Mouse (Mus musculus): Measurements from ENCODE around the gene Sh3gl2.

Gene Sh3gl2

DNA sequence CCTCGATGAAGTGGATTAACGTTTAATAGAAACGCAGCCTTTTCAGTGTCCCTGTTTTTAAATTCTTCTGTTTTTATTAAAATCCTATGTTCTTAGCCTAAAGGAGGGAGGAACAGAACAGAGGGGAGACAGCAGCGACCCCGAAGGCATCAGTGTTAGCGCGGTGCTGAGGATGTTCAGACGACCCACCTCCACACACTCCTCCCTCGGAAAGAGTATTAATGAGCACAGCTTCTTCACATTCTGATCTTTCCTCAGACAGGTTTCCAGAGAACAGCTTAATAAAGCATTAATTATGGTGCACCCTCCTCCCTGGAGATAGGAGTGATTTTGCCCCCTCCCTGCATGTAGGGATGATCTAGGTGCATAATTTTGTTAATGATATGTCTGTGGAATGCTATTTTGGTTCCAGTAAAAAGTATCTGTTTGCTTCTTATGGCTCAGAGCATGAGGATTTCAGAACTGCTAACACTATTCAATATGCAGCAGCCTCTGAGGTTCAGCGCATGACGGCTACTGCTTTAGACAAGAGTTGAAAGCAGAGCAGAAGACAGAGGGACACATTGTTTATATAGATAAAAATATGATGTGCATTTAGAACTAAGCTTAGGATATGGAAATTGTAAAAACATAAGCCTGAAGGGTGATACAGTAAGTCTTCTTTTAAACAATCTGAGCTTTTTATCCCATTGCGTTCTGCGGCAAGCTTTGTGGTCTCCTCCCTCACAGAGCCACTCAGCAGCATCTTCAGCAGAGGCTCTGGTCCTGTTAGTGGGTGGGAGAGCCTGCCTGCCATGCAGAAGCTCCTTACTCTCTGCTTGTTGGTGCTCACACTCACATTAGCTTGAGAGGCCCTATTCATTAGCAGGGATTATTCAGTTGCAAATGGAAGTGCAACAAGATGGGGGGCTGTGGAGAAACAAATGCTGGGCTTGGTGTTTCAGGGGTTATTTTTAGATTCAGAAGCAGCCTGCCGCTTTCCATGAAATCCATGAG is 27.8 kb downstream of the Sh3gl2 start:
- DNase-seq, result peak in 1 of 2 experiments; percentile 22

DNA sequence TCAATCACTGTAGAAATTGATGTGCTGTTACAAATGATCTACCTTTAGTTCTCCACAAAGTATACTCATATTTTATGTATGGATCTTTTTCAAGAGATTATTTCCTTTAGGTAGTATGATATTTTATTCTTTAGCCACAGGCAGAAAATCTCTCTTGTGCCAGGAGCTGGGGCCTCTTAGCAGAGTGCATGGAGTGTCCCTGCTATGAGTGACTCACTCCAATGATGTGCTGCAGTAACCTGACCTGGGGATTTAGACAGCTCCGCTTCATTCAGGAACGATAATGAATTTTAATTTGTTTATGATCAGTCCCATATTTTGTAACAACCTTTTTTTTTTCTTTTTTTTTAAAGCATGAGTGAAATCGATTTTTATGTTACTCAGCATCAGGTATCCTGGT is 36.7 kb downstream of the Sh3gl2 start:
- DNase-seq, result no peak

DNA sequence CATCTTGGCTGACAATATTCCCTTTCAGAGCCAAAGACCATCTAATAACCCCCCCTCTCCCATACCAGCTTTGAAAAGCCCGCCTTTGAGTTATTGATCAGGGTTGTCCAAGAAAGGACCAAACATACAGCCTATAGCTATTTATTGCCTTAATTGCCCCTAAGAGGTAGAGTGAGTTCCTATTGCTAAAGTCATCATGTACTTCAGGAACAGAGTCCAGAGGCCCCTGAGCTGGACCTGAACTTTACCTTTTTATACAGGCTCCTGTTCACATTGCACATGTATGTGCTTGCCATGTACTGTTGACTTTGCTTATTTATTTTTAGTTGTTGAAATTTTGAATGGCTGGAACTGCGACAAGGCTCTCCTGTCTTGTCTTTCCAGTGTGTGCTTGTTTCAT is 37.6 kb downstream of the Sh3gl2 start:
- DNase-seq, result no peak

- DNase-seq, result no peak
Observed at GRCm38 (mm10) chr4:85248673-85249072, 43.7 kb downstream of the Sh3gl2 start.

DNA sequence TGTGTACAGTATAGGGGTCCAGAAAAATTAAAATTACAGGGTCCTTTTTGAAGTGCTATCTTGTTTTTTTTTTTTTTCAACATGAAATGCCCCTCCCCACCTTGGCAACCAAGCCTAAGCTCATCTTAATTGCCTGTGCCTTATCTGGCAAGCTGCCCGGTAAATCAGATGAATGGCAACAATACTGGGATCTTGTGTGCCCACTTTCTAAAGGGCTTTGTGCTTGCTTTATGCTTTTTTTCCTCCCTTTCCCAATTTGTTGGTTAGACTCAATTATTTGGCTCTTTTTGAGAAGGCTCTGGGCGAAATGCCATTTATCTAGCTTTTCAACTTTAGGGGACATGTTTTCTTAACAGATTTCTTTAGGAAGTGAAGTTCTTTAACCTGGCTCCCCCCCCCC is 45.3 kb downstream of the Sh3gl2 start:
- DNase-seq, result peak; percentile 65 to 80

- DNase-seq, result no peak
Observed at GRCm38 (mm10) chr4:85250786-85251185, 45.9 kb downstream of the Sh3gl2 start.

DNA sequence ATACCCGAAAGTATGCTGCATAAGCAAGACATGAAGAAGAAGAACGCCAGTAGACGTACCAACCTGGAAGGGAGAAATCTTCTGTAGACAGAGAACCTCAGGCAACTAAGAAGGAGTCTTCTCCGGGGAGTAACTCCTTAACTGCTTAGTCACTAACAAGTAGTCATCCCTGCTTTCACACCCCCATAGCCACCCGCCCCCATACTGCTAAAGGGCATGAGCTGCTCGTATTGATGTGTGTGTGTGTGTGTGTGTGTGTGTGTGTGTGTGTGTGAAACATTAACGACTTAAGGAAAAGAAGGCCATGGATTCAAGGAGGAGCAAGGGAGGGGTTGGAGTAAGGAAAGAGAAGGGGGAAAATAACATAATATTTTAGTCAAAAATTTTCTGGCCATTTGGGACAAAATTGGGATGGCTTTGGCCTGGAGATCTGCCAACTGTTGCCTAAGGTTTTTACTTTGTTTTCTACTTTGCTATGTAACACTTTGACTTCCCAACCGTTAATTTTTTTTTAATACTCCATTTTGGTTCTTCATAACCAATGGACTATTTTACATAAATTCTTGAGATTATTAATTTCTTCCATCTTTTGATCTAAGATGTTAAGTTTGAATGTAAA is 51.0 kb downstream of the Sh3gl2 start:
- peak in 1 of 2 experiments; percentile 48 for DNase-seq

DNA sequence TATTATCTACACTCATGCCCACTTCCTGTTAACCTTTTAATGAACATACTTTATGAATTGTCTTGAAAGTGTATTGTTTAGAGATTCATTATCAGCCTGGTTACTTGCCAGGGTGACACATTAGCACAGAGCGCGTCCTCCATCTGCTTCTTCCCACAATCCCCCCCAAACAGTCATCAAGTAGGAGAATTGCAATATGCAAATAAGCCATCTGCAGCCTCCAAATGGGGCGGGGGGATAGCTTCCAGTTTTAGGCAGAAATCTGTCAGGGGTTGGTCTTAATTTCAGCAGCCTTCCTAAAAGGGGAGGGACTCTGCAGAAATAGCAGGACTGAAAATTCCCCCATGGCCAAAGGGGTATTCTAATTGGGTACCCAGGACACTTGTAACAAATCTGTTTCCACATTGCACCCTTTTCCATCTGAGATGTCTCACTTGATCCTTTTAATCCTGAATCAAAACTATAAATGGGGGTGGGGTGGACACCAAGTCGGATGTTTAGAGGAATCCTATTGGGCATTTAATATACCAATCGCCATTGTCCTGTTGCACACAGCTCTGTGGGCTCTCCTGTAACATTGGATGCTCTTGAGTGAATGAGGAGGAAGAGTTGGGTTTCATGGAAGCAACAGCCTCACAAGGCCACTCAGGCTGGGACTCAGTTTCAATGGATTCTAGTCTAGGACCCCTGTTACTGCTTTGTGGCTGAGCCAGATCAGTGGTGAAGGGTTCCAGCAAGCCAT is 51.7 kb downstream of the Sh3gl2 start:
- DNase-seq, result peak; percentile 77 to 80

DNA sequence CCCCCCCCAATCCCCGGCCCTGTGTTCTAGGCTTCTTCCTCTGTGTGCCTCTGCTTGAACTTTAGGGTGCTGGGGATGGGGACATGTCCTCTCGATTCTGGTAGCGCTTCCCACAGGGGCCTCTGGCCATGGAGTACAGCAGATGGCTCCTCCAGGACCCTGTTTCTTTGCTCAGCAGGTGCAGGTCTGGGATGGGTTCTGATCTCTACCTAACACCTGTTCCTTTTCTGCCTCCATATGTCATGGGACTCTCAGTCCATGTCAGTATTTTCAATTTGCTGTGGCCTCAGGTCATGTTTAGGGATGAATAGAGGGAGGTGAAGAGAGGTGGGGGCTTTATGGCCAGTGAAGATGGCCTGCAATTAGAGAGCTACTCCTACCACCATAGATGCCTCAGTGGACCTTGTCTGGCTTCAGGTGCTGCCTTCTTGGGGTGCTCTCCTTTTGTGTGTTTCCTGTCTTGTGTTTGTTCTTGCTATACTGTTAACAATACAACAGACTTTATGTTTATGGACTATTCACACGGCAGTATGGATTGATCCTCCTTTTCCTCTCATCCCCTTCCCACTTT is 52.9 kb downstream of the Sh3gl2 start:
- DNase-seq, result peak; percentile 63 to 85

DNA sequence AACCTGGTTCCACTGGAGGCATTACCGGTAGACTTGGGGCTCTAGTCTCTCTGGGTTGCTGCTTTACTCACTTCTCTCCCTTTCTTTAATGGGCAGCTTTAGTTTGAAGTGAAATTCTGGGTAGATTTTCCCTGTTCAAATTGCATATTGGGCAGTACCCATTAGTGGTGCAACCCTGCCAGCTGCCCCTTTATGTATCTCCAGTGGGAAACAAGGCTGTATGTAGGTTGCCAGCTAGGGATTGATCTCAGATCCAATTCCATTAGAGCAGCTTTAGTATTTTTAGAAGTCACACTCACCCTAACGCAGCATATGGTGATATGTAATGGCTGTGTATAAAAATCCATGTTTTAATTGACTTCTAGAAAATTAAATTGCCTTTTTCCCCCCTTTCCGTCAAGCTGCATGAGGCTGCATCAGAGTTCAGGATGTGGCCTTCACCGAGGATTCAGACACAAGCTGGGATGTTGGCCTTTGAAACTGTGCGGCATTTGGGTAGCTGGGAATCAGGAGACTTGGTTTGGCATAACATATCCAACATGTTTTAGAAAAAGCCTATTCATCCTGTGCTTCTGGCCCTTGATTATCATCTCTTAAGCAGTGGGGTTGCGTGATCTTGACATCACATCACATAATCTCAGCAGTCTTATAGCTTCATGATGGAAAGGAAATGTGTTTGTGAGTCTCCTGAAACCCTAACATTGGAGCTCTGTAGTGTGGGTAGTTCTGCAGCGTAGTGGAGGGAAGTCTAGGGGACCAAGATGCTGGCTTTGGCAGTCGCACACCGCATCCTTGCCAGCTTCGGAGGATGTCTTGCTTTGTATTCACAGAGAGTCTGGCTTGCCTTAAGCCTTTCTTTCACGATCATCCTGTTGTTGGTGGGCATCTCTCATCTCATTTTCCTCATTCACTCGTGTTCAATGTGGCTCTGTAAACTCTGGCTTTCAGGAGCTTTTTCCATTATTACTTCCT is 56.0 kb downstream of the Sh3gl2 start:
- peak; percentile 92 to 95 for DNase-seq

DNA sequence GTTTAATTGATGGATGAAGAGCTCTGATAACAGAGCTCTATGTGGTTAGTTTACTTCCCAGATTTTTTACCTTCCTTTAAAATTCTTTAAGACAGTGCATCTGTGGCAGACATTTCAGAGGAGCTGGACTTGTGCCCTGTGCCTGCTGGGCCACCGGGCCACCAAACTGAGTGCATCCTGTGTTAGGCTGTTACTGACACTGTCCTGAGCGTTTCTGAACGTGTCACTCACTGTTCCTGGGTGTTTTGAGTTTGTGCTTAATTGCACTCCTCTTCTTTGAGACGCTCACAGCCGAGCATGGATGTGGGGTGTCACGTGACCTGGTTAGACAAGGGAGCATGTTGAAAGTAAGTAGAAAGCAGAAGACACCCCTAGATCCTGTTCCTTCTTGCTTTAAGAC is 57.2 kb downstream of the Sh3gl2 start:
- DNase-seq, result peak; percentile 77 to 89

DNA sequence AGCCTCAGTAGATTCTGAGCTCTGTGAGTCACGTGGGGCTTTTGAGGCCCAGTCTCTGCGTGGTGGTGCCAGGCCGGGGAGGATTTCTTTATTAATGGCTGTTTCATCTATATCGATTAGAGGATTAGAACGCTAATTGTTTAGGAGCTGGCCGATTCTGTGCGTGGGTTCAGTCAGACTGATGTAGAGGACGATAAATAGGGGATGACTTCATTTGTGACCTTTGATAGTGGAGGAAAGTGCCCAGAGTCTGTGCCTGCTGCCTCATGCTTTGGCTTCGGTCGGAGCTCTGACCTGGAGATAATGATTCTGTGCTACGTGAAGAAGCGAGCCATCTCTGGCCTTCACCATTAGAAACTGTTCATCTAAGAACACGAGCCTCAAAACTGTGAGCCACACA is 57.7 kb downstream of the Sh3gl2 start:
- DNase-seq, result no peak

- no peak for DNase-seq
Observed at GRCm38 (mm10) chr4:85267456-85267855, 62.5 kb downstream of the Sh3gl2 start.

DNA sequence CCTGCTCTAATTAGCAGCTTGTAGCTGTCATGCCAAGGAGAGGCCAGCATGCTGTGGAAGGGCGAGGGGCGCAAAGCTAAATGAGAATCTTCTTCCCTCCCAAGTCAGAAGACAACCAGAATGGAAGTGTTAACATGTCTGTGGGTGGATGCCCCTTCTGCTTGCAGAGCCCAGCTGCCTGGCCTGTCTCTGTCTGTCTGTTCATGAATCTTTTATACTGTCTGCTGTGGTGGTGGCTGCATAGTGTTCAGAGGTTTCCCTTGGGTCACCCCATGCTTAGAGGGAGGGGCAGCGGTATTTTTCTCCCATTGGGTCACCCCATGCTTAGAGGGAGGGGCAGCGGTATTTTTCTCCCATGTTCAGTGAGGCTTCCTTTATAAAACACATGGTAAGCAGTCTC is 68.0 kb downstream of the Sh3gl2 start:
- no peak for DNase-seq

DNA sequence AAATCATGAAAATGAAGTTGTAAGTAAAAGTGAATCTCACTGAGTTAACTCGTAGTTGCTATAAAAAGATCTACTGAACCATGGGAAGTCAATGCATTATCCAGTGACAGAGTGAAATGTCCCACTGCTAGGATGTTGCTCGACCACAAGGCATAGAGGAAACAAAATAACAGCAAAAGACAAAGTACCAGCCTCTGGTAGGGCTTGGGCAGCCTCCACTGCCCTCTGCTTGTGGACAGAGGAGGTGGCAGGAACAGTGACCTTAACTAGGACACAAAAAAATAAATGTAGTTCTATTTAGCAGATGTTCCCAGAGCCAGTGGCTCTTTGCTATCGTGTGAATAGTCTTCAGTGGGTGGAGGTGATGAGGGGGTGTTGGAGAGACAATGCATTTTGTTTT is 68.5 kb downstream of the Sh3gl2 start:
- no peak for DNase-seq

GRCm38 (mm10) chr4:85283151-85283550 is 78.2 kb downstream of the Sh3gl2 start:
- no peak for DNase-seq

DNA sequence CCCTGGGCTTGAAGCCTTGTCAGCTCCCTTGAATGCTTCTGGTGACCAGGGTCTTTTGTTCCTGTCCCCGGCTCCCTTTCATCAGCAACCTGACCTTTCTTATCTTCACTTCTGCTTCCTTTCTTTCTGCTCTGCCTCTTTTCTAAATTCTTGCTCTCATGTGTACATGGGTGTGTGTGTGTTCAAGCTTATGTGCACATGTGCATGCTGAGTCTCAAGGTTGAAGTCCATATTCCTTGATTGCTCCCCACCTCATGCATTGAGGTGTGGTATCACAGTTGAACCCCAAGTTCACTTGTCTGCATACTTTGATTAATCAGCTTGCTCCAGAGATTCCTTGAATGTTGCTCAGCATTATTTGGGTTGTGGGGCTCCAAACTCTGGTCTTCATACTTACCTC is 85.1 kb downstream of the Sh3gl2 start:
- no peak for DNase-seq

DNA sequence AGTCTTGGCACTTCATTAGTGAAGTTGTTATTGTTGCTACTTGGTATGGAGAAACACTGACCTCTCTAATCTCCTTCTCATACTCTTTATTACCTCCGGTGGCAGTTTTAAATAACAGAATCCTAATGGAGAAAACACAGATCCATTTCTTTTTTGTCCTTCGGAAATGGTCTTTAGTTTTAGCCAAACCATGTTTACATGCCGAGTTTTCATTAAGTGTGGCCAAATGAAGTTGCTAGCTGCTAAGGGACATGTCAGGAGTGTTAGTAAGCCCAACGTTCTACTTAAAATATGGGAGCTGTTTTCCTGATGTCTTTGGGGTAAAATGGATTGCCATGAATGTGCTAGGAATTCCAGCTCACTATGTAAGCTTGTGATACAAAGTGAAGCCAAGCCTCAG is 86.4 kb downstream of the Sh3gl2 start:
- no peak for DNase-seq

- no peak for DNase-seq
Observed at GRCm38 (mm10) chr4:85293368-85293767, 88.4 kb downstream of the Sh3gl2 start.

DNA sequence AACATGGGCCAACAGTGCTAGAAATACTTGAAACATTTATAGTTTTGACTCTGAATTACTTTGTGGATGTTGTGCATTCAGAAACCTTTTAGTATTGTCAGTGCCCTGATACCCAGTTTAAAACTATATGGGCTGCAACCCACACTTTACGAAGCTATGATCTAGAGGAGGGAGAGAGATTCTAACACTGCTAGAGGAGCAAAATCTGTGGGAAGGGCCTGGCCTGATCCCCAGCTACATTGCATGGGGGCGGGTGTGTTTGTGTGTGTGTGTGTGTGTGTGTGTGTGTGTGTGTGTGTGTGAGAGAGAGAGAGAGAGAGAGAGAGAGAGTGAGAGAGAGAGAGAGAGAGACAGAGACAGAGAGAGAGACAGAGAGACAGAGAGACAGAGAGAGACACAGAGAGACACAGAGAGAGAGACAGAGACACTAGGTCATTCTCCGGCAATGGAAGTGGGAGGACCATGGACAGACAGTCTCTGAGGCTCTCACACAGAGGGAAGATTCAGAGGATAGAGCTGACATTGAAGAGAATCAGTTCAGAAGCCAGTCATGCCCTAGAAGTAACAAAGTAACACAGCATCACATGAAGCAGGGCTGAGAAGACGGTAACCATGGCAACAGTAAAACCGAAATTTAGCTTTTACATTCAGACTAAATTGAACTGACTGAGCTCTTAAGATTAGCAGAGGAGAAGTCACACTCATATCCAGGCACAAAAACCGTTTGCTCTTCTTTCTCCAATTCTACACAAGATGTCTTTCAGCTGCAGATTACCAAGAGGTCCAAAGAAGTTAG is 95.9 kb downstream of the Sh3gl2 start:
- DNase-seq, result no peak
